Mouse (Mus musculus) adrenal gland (tissue): ENCODE results near the gene Slc6a19.

Experiments
- intact Hi-C: fragments of 180-260 bp; cut with DNase I; formaldehyde crosslinking; loops from one replicate; pipeline ENCODE4 v1.15.1; 2025

The Slc6a19 gene

DNA sequence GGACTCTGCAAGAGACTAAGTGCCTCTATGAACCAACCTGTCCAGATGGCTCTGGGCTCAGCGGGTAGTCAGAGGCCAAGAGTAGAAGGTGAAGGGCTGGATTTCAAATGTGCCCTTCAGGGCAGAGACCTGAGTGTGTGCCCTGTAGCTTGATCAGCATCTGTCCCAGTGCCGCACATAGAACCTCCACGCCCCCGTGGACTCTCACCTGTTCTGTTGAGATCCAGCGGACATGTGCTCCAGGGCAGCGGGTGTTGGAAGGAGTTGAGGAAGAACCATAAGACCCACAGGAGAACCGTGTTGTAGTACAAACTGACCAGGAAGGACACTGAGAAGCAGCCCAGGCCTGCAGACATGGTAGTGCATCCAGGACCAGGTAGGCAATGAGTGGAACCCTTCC lies 29.5 kb downstream of the Slc6a19 start:
- intact Hi-C loops = no loop called here

DNA sequence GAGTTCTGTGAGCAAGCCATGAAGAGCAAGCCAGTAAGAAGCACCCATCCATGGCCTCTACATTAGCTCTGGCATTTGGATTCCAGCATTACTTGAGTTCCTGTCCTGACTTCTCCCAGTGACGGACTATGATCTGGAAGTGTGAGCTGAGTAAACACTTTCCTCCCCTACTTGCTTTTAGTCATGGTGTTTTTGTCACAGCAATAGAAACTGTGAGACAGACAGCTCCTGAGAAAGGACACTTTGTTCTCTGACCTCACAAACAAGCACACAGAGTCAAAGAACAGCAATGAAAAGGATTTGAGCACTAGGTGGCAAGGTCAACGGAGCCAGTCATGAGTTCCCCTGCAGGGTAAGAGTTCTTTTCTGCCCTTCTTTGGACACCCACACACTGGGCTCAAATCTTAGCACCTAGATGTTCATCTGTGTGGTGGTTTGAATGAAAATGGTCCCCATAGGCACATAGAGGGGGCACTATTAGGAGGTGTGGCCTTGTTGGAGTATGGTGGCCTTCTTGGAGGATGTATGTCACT lies 44.4 kb downstream of the Slc6a19 start:
- intact Hi-C loops = no loop called here

DNA sequence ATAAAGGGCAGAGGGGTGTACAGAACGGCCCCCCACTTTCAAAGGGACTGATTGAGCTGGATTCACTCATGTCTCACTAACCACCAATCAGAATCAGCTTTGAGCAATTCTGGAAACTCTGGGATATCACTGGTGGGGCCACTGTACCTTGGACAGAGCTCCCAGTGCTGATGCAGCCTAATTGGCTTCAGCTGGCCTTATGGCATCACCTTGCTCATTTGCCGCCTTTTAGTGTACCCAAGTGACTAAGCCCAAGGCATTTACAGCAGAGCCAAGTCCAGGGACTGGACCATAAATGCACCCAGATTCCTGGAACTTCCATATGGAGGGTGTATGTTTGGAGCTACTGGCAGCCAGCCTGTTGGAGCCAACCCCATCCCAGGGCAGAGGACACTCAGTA lies 45.7 kb downstream of the Slc6a19 start:
- intact Hi-C loops = no loop called here

- intact Hi-C loops = no loop called here
Measured at GRCm38 (mm10) chr13:73654976-73655375, 49.7 kb downstream of the Slc6a19 start.

- intact Hi-C loops = no loop called here
Measured at GRCm38 (mm10) chr13:73653266-73653665, 51.4 kb downstream of the Slc6a19 start.

- intact Hi-C loops = loop anchor here (2.0 to 5.0 kb wide), 3 partner anchors 46 to 176 kb away; no protein-coding TSS in a partner anchor
Measured at GRCm38 (mm10) chr13:73646397-73647087, 58.1 kb downstream of the Slc6a19 start.

DNA sequence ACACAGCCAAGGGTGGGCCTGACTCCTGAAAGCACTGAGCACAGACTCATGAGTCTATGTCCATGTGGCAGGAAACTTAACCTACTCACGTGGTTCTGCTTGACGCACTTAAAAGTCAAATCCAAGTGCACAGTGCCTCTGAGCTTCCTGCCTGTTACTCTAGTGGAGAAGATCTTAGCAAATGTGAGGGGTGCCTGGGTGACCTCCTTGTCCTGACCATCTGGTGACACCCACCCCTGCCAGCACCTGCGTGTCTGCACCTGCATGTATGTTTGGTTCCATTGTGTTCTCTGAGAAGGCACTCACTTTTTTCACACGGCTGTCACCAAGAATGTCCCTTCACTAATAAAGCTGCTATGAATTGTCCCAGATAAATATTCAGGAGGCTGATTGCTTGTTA lies 63.4 kb downstream of the Slc6a19 start:
- intact Hi-C loops = no loop called here

- intact Hi-C loops = no loop called here
Measured at GRCm38 (mm10) chr13:73637826-73638225, 66.8 kb downstream of the Slc6a19 start.

DNA sequence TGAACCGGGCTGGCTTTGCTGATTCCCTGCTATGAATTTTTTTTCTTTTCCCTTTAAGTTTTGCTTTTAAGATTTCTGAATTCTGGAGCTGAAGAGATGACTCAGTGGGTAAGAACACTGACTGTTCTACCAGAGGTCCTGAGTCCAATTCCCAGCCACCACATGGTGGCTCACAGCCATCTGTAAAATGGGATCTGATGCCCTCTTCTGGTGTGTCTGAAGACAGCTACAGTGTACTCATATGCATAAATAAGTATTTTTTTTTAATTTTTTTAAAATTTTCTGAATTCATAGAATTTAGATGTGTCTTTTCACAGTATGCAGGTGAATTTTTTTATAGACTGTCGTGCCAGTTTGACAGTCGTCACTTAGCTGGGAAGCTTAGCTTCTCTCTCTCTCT lies 72.8 kb downstream of the Slc6a19 start:
- intact Hi-C loops = no loop called here
